Mouse (Mus musculus): ENCODE measurements around the gene Itprid1. TPM values are rescaled to one million over a fixed set of nuclear protein-coding genes. Genes with fewer than 3 reads are reported as not detected.

Gene Itprid1
- total RNA-seq, 1 experiment: not detected

DNA sequence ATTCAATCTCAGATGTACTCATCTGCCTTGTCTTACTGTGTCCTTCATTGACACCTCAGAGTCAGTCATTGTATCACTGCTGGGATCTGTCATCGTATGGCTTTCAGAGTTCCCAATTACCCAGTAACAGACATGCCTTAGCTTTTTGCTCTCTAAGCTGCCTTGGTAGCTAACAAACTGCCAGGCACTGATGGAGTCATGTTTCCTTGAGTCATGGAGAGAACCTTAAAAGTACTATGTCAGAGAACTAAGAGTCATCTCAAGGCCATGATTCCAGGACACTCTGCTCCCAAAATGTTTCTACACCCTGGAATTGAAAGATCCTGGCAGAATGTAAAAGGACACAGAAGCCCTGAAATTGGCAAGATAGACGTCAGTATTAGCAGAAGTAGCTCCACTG is 143.1 kb downstream of the Itprid1 start:
- DNase-seq (ENCODE audit: low read depth, low spot score): no peak
- H3K9ac ChIP-seq (ENCODE audit: insufficient read depth, low read depth, low read length, poor library complexity, severe bottlenecking): no peak overlapping the region
- no peaks in the 10 kb centered on the region for H3K36me3 ChIP-seq (ENCODE audit: control insufficient read depth, insufficient read depth, low read length, poor library complexity, severe bottlenecking)
- no peak overlapping the region for H3K4me3 ChIP-seq (ENCODE audit: insufficient read depth in 1 of 2, low read depth in 1 of 2, low read length in 2 of 2, poor library complexity in 1 of 2, severe bottlenecking in 1 of 2)
- H3K4me1 ChIP-seq (ENCODE audit: control insufficient read depth in 2 of 2, insufficient read depth in 2 of 2, low read length in 2 of 2, poor library complexity in 1 of 2): no peaks in the 10 kb centered on the region
- TF ChIP-seq ZC3H11A (IDR thresholded peaks at IDR 0.05; ENCODE audit: borderline replicate concordance, low read depth, low read length) (no peak), MAFK (IDR thresholded peaks at IDR 0.05; ENCODE audit: insufficient read depth, low read depth, low read length) (no peak)
- no peak overlapping the region for H3K27ac ChIP-seq (ENCODE audit: insufficient read depth, low read depth, low read length, poor library complexity, severe bottlenecking)
- in situ Hi-C loops (cut with MboI; ENCODE audit: low sequenced_read_pairs in 2 of 2, unreplicated experiment in 2 of 2): no loop called here
- no peaks in the 10 kb centered on the region for H3K9me3 ChIP-seq (ENCODE audit: control insufficient read depth, insufficient read depth, low read depth, low read length)

DNA sequence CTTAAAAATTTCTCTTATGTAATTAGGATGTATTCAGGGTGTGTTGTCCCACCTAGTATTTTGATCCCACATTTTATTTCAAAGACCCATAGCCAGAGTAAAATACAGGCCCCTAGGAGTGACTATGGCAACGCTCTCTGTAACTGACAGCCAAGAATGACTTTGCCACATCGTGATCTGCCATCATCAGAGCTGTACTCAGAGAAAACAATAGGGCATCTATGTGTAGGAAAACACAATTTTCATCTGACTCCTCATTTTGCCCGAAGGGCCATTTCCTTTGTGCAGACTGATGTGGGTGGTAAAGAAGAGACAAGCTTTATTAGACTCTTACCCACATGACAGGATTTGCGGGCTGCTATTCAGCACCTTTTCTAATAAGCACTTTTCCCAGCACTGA is 172.0 kb downstream of the Itprid1 start:
- Histone ChIP-seq H3K9me3 (ENCODE audit: control insufficient read depth, insufficient read depth, low read depth, low read length) (no peaks in the 10 kb centered on the region), H3K9ac (ENCODE audit: insufficient read depth, low read depth, low read length, poor library complexity, severe bottlenecking) (no peak overlapping the region), H3K36me3 (ENCODE audit: control insufficient read depth, insufficient read depth, low read length, poor library complexity, severe bottlenecking) (no peaks in the 10 kb centered on the region), H3K4me3 (ENCODE audit: insufficient read depth in 1 of 2, low read depth in 1 of 2, low read length in 2 of 2, poor library complexity in 1 of 2, severe bottlenecking in 1 of 2) (no peak overlapping the region), H3K4me1 (ENCODE audit: control insufficient read depth in 2 of 2, insufficient read depth in 2 of 2, low read length in 2 of 2, poor library complexity in 1 of 2) (no peaks in the 10 kb centered on the region), H3K27ac (ENCODE audit: insufficient read depth, low read depth, low read length, poor library complexity, severe bottlenecking) (no peak overlapping the region)
- TF ChIP-seq MAFK (IDR thresholded peaks at IDR 0.05; ENCODE audit: insufficient read depth, low read depth, low read length) (no peak), HCFC1 (IDR thresholded peaks at IDR 0.05; ENCODE audit: borderline replicate concordance, insufficient read depth, low read length) (no peak), CHD2 (IDR thresholded peaks at IDR 0.05; ENCODE audit: low read depth, low read length) (no peak), ZC3H11A (IDR thresholded peaks at IDR 0.05; ENCODE audit: borderline replicate concordance, low read depth, low read length) (no peak), ZNF384 (IDR thresholded peaks at IDR 0.05; ENCODE audit: low read depth, low read length) (no peak)
- DNase-seq (ENCODE audit: low read depth, low spot score): no peak
- in situ Hi-C loops (cut with MboI; ENCODE audit: low sequenced_read_pairs in 2 of 2, unreplicated experiment in 2 of 2): no loop called here

DNA sequence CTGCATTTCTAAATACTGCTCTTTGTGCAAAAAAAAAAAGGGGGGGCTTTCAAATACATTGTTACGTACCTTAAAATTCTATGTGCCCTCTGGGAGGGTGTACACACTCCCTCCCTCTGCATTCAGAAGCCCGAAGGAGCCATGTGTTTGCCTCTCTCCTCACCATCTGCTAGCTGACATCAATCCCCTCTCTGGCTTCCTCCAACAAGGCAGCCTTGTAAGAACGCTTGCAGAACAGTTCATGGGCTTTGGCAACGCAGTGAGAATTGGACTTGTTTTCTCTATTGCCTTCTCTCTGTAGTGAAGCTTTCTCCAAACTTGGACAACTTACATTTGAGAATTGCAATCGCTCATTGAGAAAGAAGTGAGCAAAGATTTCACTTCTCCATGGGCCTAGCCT is 175.7 kb downstream of the Itprid1 start:
- in situ Hi-C loops (cut with MboI; ENCODE audit: low sequenced_read_pairs in 2 of 2, unreplicated experiment in 2 of 2): no loop called here
- H3K27ac ChIP-seq (ENCODE audit: insufficient read depth, low read depth, low read length, poor library complexity, severe bottlenecking): no peak overlapping the region
- no peaks in the 10 kb centered on the region for H3K4me1 ChIP-seq (ENCODE audit: control insufficient read depth in 2 of 2, insufficient read depth in 2 of 2, low read length in 2 of 2, poor library complexity in 1 of 2)
- DNase-seq (ENCODE audit: low read depth, low spot score): no peak
- no peak for TF ChIP-seq ZNF384 (IDR thresholded peaks at IDR 0.05; ENCODE audit: low read depth, low read length)
- no peak for TF ChIP-seq ZC3H11A (IDR thresholded peaks at IDR 0.05; ENCODE audit: borderline replicate concordance, low read depth, low read length)
- TF ChIP-seq MAFK (IDR thresholded peaks at IDR 0.05; ENCODE audit: insufficient read depth, low read depth, low read length): no peak
- no peak for TF ChIP-seq HCFC1 (IDR thresholded peaks at IDR 0.05; ENCODE audit: borderline replicate concordance, insufficient read depth, low read length)
- TF ChIP-seq CHD2 (IDR thresholded peaks at IDR 0.05; ENCODE audit: low read depth, low read length): no peak
- H3K4me3 ChIP-seq (ENCODE audit: insufficient read depth in 1 of 2, low read depth in 1 of 2, low read length in 2 of 2, poor library complexity in 1 of 2, severe bottlenecking in 1 of 2): no peak overlapping the region
- H3K36me3 ChIP-seq (ENCODE audit: control insufficient read depth, insufficient read depth, low read length, poor library complexity, severe bottlenecking): no peaks in the 10 kb centered on the region
- H3K9me3 ChIP-seq (ENCODE audit: control insufficient read depth, insufficient read depth, low read depth, low read length): no peaks in the 10 kb centered on the region
- no peak overlapping the region for H3K9ac ChIP-seq (ENCODE audit: insufficient read depth, low read depth, low read length, poor library complexity, severe bottlenecking)

DNA sequence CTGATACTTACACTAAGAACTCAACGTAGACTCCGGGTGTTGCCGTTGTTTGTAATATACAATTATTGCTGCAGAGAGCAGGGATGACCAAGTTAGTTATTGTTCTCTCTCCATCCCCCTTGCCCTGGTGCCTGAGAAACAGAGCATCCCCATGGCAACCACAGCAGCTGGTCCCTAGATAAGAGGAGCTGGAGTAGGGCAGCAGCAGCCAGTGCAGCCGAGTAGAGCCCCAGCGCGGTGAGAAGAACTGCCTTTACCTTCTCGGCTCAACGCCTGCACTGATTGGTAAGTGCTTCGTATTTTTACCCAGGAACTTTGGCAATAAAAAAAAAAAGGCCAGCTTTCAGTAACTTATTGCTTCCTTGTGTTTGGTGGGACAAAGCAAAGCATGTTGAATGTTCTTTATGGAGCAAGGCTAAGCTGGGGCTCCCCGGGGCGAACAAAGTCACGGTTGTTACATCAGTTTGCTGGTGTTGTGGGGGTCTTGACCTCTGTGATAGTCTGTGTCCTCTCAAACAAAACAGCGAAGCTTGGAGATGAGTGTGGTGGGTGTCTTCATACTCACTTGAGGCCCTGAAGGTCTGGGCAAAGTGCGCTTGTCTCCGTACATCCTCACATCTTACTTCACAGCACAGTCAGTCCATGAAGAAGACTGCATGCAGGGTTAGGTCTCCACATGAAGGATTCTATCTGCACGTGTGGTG is 180.7 kb downstream of the Itprid1 start, which contains the start of gene Ppp1r17:
Ppp1r17 (plus strand) TSS at position 207 of the 704 bp plus-strand sequence.
- no peaks in the 10 kb centered on the region for H3K9me3 ChIP-seq (ENCODE audit: control insufficient read depth, insufficient read depth, low read depth, low read length)
- no peak within 1 kb of the TSS for H3K9ac ChIP-seq (ENCODE audit: insufficient read depth, low read depth, low read length, poor library complexity, severe bottlenecking)
- no peaks in the 10 kb centered on the region for H3K36me3 ChIP-seq (ENCODE audit: control insufficient read depth, insufficient read depth, low read length, poor library complexity, severe bottlenecking)
- H3K27ac ChIP-seq (ENCODE audit: insufficient read depth, low read depth, low read length, poor library complexity, severe bottlenecking): no peak within 1 kb of the TSS
- no peak for DNase-seq (ENCODE audit: low read depth, low spot score)
- no peaks in the 10 kb centered on the region for H3K4me1 ChIP-seq (ENCODE audit: control insufficient read depth in 2 of 2, insufficient read depth in 2 of 2, low read length in 2 of 2, poor library complexity in 1 of 2)
- in situ Hi-C loops (cut with MboI; ENCODE audit: low sequenced_read_pairs in 2 of 2, unreplicated experiment in 2 of 2): no loop called here
- H3K4me3 ChIP-seq (ENCODE audit: insufficient read depth in 1 of 2, low read depth in 1 of 2, low read length in 2 of 2, poor library complexity in 1 of 2, severe bottlenecking in 1 of 2): no peak within 1 kb of the TSS
- TF ChIP-seq ZNF384 (IDR thresholded peaks at IDR 0.05; ENCODE audit: low read depth, low read length) (no peak), HCFC1 (IDR thresholded peaks at IDR 0.05; ENCODE audit: borderline replicate concordance, insufficient read depth, low read length) (no peak), ZC3H11A (IDR thresholded peaks at IDR 0.05; ENCODE audit: borderline replicate concordance, low read depth, low read length) (no peak), CHD2 (IDR thresholded peaks at IDR 0.05; ENCODE audit: low read depth, low read length) (no peak), MAFK (IDR thresholded peaks at IDR 0.05; ENCODE audit: insufficient read depth, low read depth, low read length) (no peak)

DNA sequence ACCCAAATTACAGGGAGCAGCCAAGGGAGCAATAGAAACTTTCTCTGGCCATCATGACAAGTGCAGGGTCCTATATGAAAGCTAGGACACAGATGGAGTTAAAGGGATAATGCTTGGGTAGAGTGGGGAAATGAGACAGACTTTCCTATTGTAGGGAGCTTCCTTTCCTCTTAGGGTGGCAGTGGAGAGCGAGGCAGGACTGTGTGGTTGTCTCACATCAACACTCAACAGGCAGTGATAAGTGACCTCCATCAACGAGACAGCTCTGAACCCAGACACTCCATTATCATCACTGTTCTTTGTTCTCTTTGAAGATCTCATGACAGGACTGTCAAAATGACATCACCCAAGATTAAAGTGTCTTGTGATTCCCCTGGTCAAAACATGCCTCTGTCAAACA is 182.9 kb downstream of the Itprid1 start:
- H3K9me3 ChIP-seq (ENCODE audit: control insufficient read depth, insufficient read depth, low read depth, low read length): no peaks in the 10 kb centered on the region
- no peaks in the 10 kb centered on the region for H3K36me3 ChIP-seq (ENCODE audit: control insufficient read depth, insufficient read depth, low read length, poor library complexity, severe bottlenecking)
- H3K4me1 ChIP-seq (ENCODE audit: control insufficient read depth in 2 of 2, insufficient read depth in 2 of 2, low read length in 2 of 2, poor library complexity in 1 of 2): no peaks in the 10 kb centered on the region
- in situ Hi-C loops (cut with MboI; ENCODE audit: low sequenced_read_pairs in 2 of 2, unreplicated experiment in 2 of 2): no loop called here
- DNase-seq (ENCODE audit: low read depth, low spot score): no peak
- no peak overlapping the region for H3K4me3 ChIP-seq (ENCODE audit: insufficient read depth in 1 of 2, low read depth in 1 of 2, low read length in 2 of 2, poor library complexity in 1 of 2, severe bottlenecking in 1 of 2)
- H3K27ac ChIP-seq (ENCODE audit: insufficient read depth, low read depth, low read length, poor library complexity, severe bottlenecking): no peak overlapping the region
- H3K9ac ChIP-seq (ENCODE audit: insufficient read depth, low read depth, low read length, poor library complexity, severe bottlenecking): no peak overlapping the region
- TF ChIP-seq MAFK (IDR thresholded peaks at IDR 0.05; ENCODE audit: insufficient read depth, low read depth, low read length): no peak
- TF ChIP-seq ZC3H11A (IDR thresholded peaks at IDR 0.05; ENCODE audit: borderline replicate concordance, low read depth, low read length): no peak
- no peak for TF ChIP-seq ZNF384 (IDR thresholded peaks at IDR 0.05; ENCODE audit: low read depth, low read length)
- TF ChIP-seq HCFC1 (IDR thresholded peaks at IDR 0.05; ENCODE audit: borderline replicate concordance, insufficient read depth, low read length): no peak
- no peak for TF ChIP-seq CHD2 (IDR thresholded peaks at IDR 0.05; ENCODE audit: low read depth, low read length)

Measured in ES-E14 (cell line).